Mouse (Mus musculus): ENCODE data around the gene Snapc5.

Snapc5 gene

GRCm38 (mm10) chr9:64199897-64200296 is 20.8 kb downstream of the Snapc5 start:
- DNase-seq, result no peak

- DNase-seq, result peak in 1 of 2 experiments; percentile 12
Observed at GRCm38 (mm10) chr9:64202331-64202730, 23.3 kb downstream of the Snapc5 start.

GRCm38 (mm10) chr9:64202866-64203265 is 23.8 kb downstream of the Snapc5 start:
- no peak for DNase-seq

GRCm38 (mm10) chr9:64207509-64208084 is 28.5 kb downstream of the Snapc5 start:
- no peak for DNase-seq

- DNase-seq, result no peak
Observed at GRCm38 (mm10) chr9:64214452-64214851, 35.4 kb downstream of the Snapc5 start.

GRCm38 (mm10) chr9:64216090-64216489 is 37.0 kb downstream of the Snapc5 start:
- no peak for DNase-seq

- no peak for DNase-seq
Observed at GRCm38 (mm10) chr9:64216641-64217040, 37.6 kb downstream of the Snapc5 start.

GRCm38 (mm10) chr9:64217887-64218286 is 38.8 kb downstream of the Snapc5 start:
- DNase-seq, result no peak

GRCm38 (mm10) chr9:64219305-64219704 is 40.2 kb downstream of the Snapc5 start:
- DNase-seq, result no peak

- DNase-seq, result no peak
Observed at GRCm38 (mm10) chr9:64219772-64220420, 40.8 kb downstream of the Snapc5 start.

- DNase-seq, result no peak
Observed at GRCm38 (mm10) chr9:64220603-64221002, 41.5 kb downstream of the Snapc5 start.

GRCm38 (mm10) chr9:64221480-64221879 is 42.4 kb downstream of the Snapc5 start:
- DNase-seq, result no peak

- no peak for DNase-seq
Observed at GRCm38 (mm10) chr9:64222098-64222497, 43.0 kb downstream of the Snapc5 start.

- DNase-seq, result no peak
Observed at GRCm38 (mm10) chr9:64225805-64226204, 46.7 kb downstream of the Snapc5 start.

GRCm38 (mm10) chr9:64227736-64228135 is 48.7 kb downstream of the Snapc5 start:
- peak; percentile 25 to 26 for DNase-seq

- no peak for DNase-seq
Observed at GRCm38 (mm10) chr9:64228972-64229371, 49.9 kb downstream of the Snapc5 start.

GRCm38 (mm10) chr9:64231171-64231570 is 52.1 kb downstream of the Snapc5 start:
- no peak for DNase-seq

GRCm38 (mm10) chr9:64231674-64232073 is 52.6 kb downstream of the Snapc5 start:
- no peak for DNase-seq

- DNase-seq, result peak in 1 of 2 experiments; percentile 18
Observed at GRCm38 (mm10) chr9:64232257-64232957, 53.3 kb downstream of the Snapc5 start.
